Comparison of ENCODE assay signal across 22 mouse cellular contexts in genomic region chr13:13929982-13930381, GRCm38 (mm10). TPM values are rescaled to one million over a fixed set of nuclear protein-coding genes. Genes with fewer than 3 reads are reported as not detected.
DNase-seq lines count a peak whose midpoint lies in the region; ATAC-seq and TF ChIP-seq lines count a peak whose summit lies in the region.
"Had no signal": no experiment of that assay in that cellular context is flagged by ENCODE, and none has a peak within 500 bp of the region (broad histone marks: within the 10 kb centered on the region; RNA-seq: fewer than 3 reads in every experiment).

No protein-coding gene starts in this region.

- H3K27me3 ChIP-seq in liver, embryonic 11.5 days (replicated peaks; ENCODE audit: control insufficient read depth, insufficient read depth, low read length) = no peaks in the 10 kb centered on the region
- no peaks in the 10 kb centered on the region for H3K27me3 ChIP-seq in MEL (ENCODE audit: control insufficient read depth in 1 of 2, insufficient read depth in 2 of 2, low read length in 2 of 2)
- no peaks in the 10 kb centered on the region for H3K27me3 ChIP-seq in liver, embryonic 14.5 days (ENCODE audit: control insufficient read depth, insufficient read depth, low read length)
- H3K27me3 ChIP-seq: embryonic facial prominence, embryonic 12.5 days; forebrain, embryonic 12.5 days had no signal

- no peak for TF ChIP-seq RAD21 in MEL (IDR thresholded peaks at IDR 0.05; ENCODE audit: low read depth, low read length)

- no peak overlapping the region for H3K27ac ChIP-seq in liver, embryonic 11.5 days (ENCODE audit: low read depth, low read length)
- no peak overlapping the region for H3K27ac ChIP-seq in MEL (ENCODE audit: control insufficient read depth, low read depth, low read length)
- no peak overlapping the region for H3K27ac ChIP-seq in liver, embryonic 14.5 days
- H3K27ac ChIP-seq: embryonic facial prominence, embryonic 10.5 days; embryonic facial prominence, embryonic 12.5 days; forebrain, embryonic 10.5 days; forebrain, embryonic 12.5 days had no signal

- no peak for TF ChIP-seq POLR2A in MEL (IDR thresholded peaks at IDR 0.05; ENCODE audit: control insufficient read depth in 1 of 2, insufficient read depth in 1 of 2, low read depth in 1 of 2, low read length in 2 of 2, poor library complexity in 1 of 2)

- H3K36me3 ChIP-seq in liver, embryonic 11.5 days (ENCODE audit: control insufficient read depth, insufficient read depth, low read length) = no peaks in the 10 kb centered on the region
- no peaks in the 10 kb centered on the region for H3K36me3 ChIP-seq in MEL (ENCODE audit: control insufficient read depth in 1 of 2, insufficient read depth in 2 of 2, low read length in 2 of 2)
- no peaks in the 10 kb centered on the region for H3K36me3 ChIP-seq in liver, embryonic 14.5 days (replicated peaks; ENCODE audit: control insufficient read depth, insufficient read depth, low read depth)
- H3K36me3 ChIP-seq: embryonic facial prominence, embryonic 10.5 days; embryonic facial prominence, embryonic 12.5 days; forebrain, embryonic 10.5 days; forebrain, embryonic 12.5 days had no signal

- no peaks in the 10 kb centered on the region for H3K79me2 ChIP-seq in MEL (ENCODE audit: control insufficient read depth, insufficient read depth, low read length, poor library complexity)

- TF ChIP-seq EP300 in MEL (IDR thresholded peaks at IDR 0.05; ENCODE audit: low read depth in 1 of 2, low read length in 2 of 2) = peak; percentile 47 to 61
- 0 out of 2 replicates have a peak, but pooled peaks have one; percentile 11 for TF ChIP-seq EP300 in liver, embryonic 14.5 days (IDR thresholded peaks at IDR 0.05; ENCODE audit: low read depth)

- no peak for TF ChIP-seq CTCF in MEL (IDR thresholded peaks at IDR 0.05 in 2 of 3, conservative IDR thresholded peaks at IDR 0.05 in 1 of 3; ENCODE audit: control insufficient read depth in 1 of 3, insufficient read depth in 1 of 3, low read depth in 2 of 3, low read length in 3 of 3, poor library complexity in 1 of 3, severe bottlenecking in 1 of 3)
- TF ChIP-seq CTCF in liver, embryonic 14.5 days (IDR thresholded peaks at IDR 0.05; ENCODE audit: low read depth) = no peak

- H3K4me2 ChIP-seq in liver, embryonic 11.5 days = no peak overlapping the region
- no peak overlapping the region for H3K4me2 ChIP-seq in liver, embryonic 14.5 days (ENCODE audit: low read depth)
- H3K4me2 ChIP-seq: embryonic facial prominence, embryonic 12.5 days; forebrain, embryonic 12.5 days had no signal

- WGBS in liver, embryonic 11.5 days = 65% methylated on average over 2 of the region's 2 CpGs
- 41% methylated on average over 2 of the region's 2 CpGs for WGBS in liver, embryonic 14.5 days (ENCODE audit: insufficient replicate concordance)

- DNase-seq in liver, embryonic 11.5 days (ENCODE audit: low spot score) = no peak
- DNase-seq in liver = no peak
- peak; percentile 42 for DNase-seq in MEL (ENCODE audit: low read depth, low spot score)
- DNase-seq in MEL-GATA-1-ER (ENCODE audit: extremely low read depth, low read depth) = peak; percentile 10
- DNase-seq in liver, embryonic 14.5 days (ENCODE audit: low read depth in 3 of 3, low spot score in 3 of 3) = no peak
- DNase-seq in cerebellum, adult 18-20 months = no peak
- no peak for DNase-seq in left cerebral cortex, adult 11 months (ENCODE audit: low spot score)
- no peak for DNase-seq in thymus, postnatal 14 days
- DNase-seq: adrenal gland, adult 2 months; adrenal gland, postnatal 10 days; adrenal gland, postnatal 25 days; cerebellum, adult 11 months; cerebellum, adult 2 months; cerebellum, adult 9-10 months; cerebellum, postnatal 10 days; cerebellum, postnatal 25 days had no signal

- no peak overlapping the region for H3K4me3 ChIP-seq in liver, embryonic 11.5 days (ENCODE audit: low read depth, low read length)
- H3K4me3 ChIP-seq in MEL (ENCODE audit: control insufficient read depth in 1 of 2, insufficient read depth in 1 of 2, low read depth in 2 of 2, low read length in 2 of 2) = no peak overlapping the region
- no peak overlapping the region for H3K4me3 ChIP-seq in liver, embryonic 14.5 days (ENCODE audit: insufficient read depth in 1 of 2, low read depth in 2 of 2, low read length in 2 of 2)
- H3K4me3 ChIP-seq: embryonic facial prominence, embryonic 10.5 days; embryonic facial prominence, embryonic 12.5 days; forebrain, embryonic 10.5 days; forebrain, embryonic 12.5 days had no signal

- no peaks in the 10 kb centered on the region for H3K4me1 ChIP-seq in liver, embryonic 11.5 days (replicated peaks; ENCODE audit: control insufficient read depth, insufficient read depth, low read length)
- no peaks in the 10 kb centered on the region for H3K4me1 ChIP-seq in MEL (ENCODE audit: control insufficient read depth in 1 of 2, insufficient read depth in 2 of 2, low read length in 2 of 2)
- peaks cover 2 to 10% of the 10 kb centered on the region in 2 experiments; a peak in 3 of 4 replicates for H3K4me1 ChIP-seq in liver, embryonic 14.5 days (replicated peaks; ENCODE audit: control insufficient read depth in 2 of 2, insufficient read depth in 2 of 2, low read length in 1 of 2)
- H3K4me1 ChIP-seq: embryonic facial prominence, embryonic 10.5 days; embryonic facial prominence, embryonic 12.5 days; forebrain, embryonic 10.5 days; forebrain, embryonic 12.5 days had no signal

- ATAC-seq in liver, embryonic 11.5 days (replicated peaks; ENCODE audit: low FRiP score) = peak; percentile 91
- peak; percentile 77 for ATAC-seq in liver, embryonic 14.5 days (ENCODE audit: insufficient read depth)
- ATAC-seq: forebrain, embryonic 14.5 days; forebrain, embryonic 16.5 days had no signal

- H3K9me3 ChIP-seq in liver, embryonic 11.5 days (ENCODE audit: control insufficient read depth, low read length) = no peaks in the 10 kb centered on the region
- no peaks in the 10 kb centered on the region for H3K9me3 ChIP-seq in MEL (replicated peaks; ENCODE audit: insufficient read depth, low read length)
- H3K9me3 ChIP-seq in liver, embryonic 14.5 days (ENCODE audit: control insufficient read depth, low read length) = no peaks in the 10 kb centered on the region
- H3K9me3 ChIP-seq: embryonic facial prominence, embryonic 10.5 days; embryonic facial prominence, embryonic 12.5 days; forebrain, embryonic 10.5 days; forebrain, embryonic 12.5 days had no signal

- no peak overlapping the region for H3K9ac ChIP-seq in liver, embryonic 11.5 days (ENCODE audit: low read depth, low read length)
- H3K9ac ChIP-seq in MEL (ENCODE audit: control insufficient read depth, low read depth, low read length, poor library complexity, severe bottlenecking) = no peak overlapping the region
- H3K9ac ChIP-seq in liver, embryonic 14.5 days (replicated peaks) = no peak overlapping the region
- H3K9ac ChIP-seq: embryonic facial prominence, embryonic 12.5 days; forebrain, embryonic 12.5 days had no signal

TF ChIP-seq in MEL, 35 proteins besides CTCF, POLR2A, EP300 and RAD21:
- TF ChIP-seq GATA1 (IDR thresholded peaks at IDR 0.05; ENCODE audit: low read depth, low read length) (0 out of 2 replicates have a peak, but pooled peaks have one; percentile 13), SMC3 (IDR thresholded peaks at IDR 0.05; ENCODE audit: low read depth, low read length) (no peak), GABPA (IDR thresholded peaks at IDR 0.05; ENCODE audit: low read depth, low read length) (no peak), BHLHE40 (IDR thresholded peaks at IDR 0.05; ENCODE audit: borderline replicate concordance, low read depth, low read length) (no peak), CHD2 (IDR thresholded peaks at IDR 0.05; ENCODE audit: low read length) (no peak), MAX (IDR thresholded peaks at IDR 0.05; ENCODE audit: low read length) (no peak), E2F4 (IDR thresholded peaks at IDR 0.05; ENCODE audit: borderline replicate concordance, low read depth, low read length) (no peak), TBP (IDR thresholded peaks at IDR 0.05; ENCODE audit: low read depth, low read length) (no peak)

RNA-seq across cellular contexts. Expression of gene B3galnt2, which starts 24.3 kb away (rescaled TPM):
- polyA plus RNA-seq in liver, embryonic 11.5 days (2014; fragmentation: Nextera tagmentation; extraction: Ambion mirVana) = 62.7 and 66.8 TPM in 2 replicates
- 67.4 and 73.8 TPM in 2 replicates for total RNA-seq in MEL (2012; rRNA removed)
- 10 to 100 TPM in 1 of 2 experiments, not detected in 1; 61.7 TPM for polyA plus RNA-seq in MEL (2012; ENCODE audit: insufficient read depth in 1 of 2, insufficient read length in 2 of 2, low read depth in 1 of 2, low replicate concordance in 2 of 2, missing spikeins in 1 of 2)
- 15.4 and 20.5 TPM in 2 replicates for polyA plus RNA-seq in liver, embryonic 14.5 days (2012; rRNA removed)
- polyA plus RNA-seq in liver, embryonic 14.5 days (2014; fragmentation: Nextera tagmentation; extraction: Ambion mirVana) = 20.0 and 25.0 TPM in 2 replicates

Comparison
In these comparisons a context has a peak if more than half of its experiments do, and no peak if none do; other contexts are left out.
1. DNase-seq: peak in MEL (single experiment) and MEL-GATA-1-ER (single experiment); none in liver, embryonic 11.5 days (single experiment), liver (single experiment), liver, embryonic 14.5 days (0 of 3), cerebellum, adult 18-20 months (0 of 2), left cerebral cortex, adult 11 months (single experiment) and thymus, postnatal 14 days (single experiment).